Mouse (Mus musculus): ENCODE data around the gene Fam178b.
"Not testable (repeated sequence)": the region's sequence is repeated elsewhere in the genome, so short reads cannot be mapped to it uniquely, and the experiment has no call there.

The Fam178b gene

GRCm38 (mm10) chr1:36540132-36540531 lies 142.9 kb downstream of the Fam178b start:
- DNase-seq = no peak

DNA sequence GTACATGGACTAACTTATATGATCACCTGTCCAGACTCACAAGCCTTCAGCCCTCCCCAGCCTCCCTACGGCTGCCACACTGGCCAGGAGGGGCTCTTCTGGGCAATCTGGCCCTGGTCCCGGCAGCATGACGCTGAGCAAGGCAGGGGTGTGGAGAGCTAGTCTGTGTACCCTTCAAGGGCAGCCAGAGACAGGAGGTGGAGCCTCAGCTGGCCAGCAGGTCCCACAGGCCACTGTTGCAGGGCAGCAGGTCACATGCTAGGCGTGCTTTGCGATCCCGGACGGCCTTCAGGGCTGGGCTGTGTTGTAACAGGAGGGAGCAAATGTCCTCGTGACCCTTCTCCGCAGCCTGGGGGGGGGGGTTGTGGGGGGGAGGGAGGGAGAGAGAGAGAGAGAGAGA lies 143.8 kb downstream of the Fam178b start, which contains the start of gene Gm42417:
Gm42417 (minus strand) TSS at position 244 of the 400 bp plus-strand sequence.
- peak; percentile 45 for DNase-seq

- no peak for DNase-seq
Observed at GRCm38 (mm10) chr1:36538727-36539126, 144.3 kb downstream of the Fam178b start.

DNA sequence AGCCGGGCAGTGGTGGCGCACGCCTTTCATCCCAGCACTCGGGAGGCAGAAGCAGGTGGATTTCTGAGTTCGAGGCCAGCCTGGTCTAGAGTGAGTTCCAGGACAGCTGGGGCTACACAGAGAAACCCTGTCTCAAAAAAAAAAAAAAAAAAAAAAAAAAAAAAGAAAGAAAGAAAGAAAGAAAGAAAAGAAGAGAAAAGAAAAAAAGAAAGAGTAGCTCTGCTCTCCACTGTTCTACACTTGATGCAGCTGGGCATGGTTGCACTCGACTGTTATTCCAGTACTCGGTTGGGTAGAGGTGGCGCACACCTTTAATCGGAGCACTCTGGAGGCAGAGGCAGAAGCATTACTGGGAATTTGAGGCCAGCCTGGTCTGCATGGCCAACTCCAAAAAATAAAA lies 146.2 kb downstream of the Fam178b start, which contains the start of gene Ankrd23:
Ankrd23 (minus strand) TSS at position 101 of the 400 bp plus-strand sequence.
- not testable (repeated sequence) for DNase-seq

GRCm38 (mm10) chr1:36536397-36536728 lies 146.6 kb downstream of the Fam178b start:
- DNase-seq = no peak

DNA sequence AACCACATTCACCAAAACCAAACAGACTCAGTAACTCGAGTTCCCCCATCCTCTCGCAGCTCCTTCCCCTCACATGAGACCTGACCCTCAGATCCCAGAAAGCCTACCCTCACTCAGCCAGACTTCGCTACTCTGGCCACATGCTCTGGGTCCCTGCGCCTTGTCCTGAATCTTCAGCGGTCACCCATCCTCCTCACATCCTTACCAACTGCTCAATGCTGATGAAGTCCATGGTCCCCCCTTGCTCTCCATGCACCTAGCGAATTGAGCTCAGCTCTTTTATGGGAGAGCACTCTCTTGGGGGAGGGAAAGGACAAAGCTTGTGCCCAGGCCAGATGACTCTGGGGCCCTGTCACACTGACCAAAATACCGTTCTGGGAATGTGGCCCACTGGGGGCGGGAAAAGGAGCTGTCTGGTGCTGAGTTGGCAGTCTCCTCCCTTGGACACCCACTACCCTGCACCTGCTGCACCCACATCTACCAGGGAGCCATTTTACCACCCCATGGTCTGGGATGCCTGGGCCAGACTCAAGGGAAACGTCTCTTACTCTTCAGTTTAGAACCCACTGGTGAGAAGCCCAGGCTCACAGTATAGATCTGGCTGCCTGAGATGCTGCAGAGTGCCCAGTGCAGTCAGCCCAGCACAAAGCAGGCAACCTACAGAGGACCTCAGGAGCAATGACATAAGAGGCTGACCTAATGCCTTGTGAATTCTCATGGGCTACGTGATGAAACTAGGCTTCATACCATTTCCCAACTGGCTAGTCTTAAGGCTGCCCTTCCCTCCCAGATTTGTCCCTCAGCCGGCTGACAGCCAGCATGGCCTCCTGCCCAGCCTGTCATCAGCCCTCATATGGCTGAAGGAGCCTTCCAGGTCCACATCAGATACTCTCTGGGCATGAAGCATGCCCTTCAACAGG lies 147.2 kb downstream of the Fam178b start:
- peak; percentile 78 for DNase-seq

DNA sequence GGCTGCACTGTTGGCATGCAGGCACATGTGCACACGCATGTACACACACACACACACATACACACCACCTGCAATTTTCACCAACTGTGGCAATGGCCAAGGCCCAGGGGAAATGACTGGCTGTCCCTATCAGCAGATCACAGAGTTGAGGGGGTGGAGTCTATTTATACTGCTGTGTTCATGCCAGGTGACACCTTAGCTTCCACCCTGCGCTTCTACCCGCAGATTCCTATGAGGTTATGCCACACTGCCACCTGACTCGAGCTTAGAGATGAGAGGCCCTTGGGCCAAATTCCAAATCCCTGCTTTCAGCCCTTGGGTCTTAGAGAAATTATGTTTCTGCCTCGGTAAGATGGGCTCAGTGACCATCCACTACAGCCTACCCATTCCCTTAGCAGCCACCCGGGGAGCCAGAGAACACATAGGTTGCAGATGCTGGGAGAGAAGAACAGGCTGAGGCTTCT lies 148.4 kb downstream of the Fam178b start:
- DNase-seq = no peak

- DNase-seq = no peak
Observed at GRCm38 (mm10) chr1:36533546-36533945, 149.4 kb downstream of the Fam178b start.

GRCm38 (mm10) chr1:36531461-36531860 lies 151.5 kb downstream of the Fam178b start:
- no peak for DNase-seq

- DNase-seq = no peak
Observed at GRCm38 (mm10) chr1:36530962-36531361, 152.0 kb downstream of the Fam178b start.

DNA sequence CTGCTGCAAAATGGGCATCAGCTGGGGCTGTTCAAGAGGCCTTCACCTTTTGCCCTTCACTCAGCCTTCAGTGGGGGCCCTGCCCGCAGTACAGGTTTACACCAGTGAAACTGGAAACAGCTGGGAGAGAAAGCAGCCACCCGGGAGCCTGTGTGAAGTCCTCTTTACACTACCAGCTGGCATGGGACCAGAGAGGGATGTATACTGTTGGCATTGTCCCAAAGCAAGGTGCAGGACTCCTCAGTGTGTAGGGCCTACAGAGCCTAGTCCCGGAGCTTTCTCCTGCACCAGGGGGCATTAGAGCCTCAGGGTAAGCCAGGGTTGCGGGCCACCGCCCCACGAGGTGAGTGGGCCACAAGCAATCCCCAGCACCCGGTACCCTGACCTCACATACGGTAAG lies 152.5 kb downstream of the Fam178b start:
- no peak for DNase-seq

DNA sequence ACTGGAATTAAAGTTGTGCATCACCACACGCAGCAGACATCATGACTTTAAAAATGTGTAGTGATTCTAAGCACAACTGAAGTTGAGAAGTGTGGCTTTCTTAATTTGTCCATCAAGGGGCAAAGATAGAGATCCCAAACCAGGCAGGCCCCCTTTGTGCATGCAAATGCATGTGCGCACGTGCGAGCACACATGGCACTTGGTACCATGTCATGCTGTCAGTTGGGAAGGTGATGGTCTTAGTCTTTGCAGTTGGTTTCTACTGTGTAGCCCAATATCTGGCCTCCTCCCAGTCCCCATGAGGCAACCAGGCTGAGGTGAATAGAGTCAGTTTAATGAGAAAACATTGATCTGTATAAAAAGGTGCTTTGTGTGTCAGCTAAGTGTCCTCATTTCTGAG lies 153.1 kb downstream of the Fam178b start:
- no peak for DNase-seq

GRCm38 (mm10) chr1:36529274-36529673 lies 153.7 kb downstream of the Fam178b start:
- no peak for DNase-seq

GRCm38 (mm10) chr1:36528351-36528750 lies 154.6 kb downstream of the Fam178b start:
- no peak for DNase-seq

- no peak for DNase-seq
Observed at GRCm38 (mm10) chr1:36526903-36527302, 156.1 kb downstream of the Fam178b start.

DNA sequence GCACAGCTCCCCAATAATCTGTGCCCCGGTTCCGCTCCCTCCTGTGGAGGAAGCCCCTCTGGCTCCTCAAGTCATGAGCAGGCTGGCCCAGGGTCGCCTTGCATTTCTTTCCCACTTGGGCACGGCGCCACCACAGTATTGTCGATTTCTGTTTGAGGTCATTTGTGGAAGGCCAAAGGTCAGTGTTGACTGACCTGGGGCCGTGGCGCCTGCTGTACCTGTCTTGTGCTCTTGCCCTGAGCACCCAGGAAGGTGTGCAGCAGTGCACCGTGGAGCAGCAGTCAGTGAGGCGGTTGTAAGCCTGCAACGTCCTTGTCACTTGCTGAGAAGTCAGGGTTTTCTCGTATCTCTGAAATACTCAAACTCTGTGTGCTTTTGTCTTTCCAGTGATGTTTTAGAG lies 157.2 kb downstream of the Fam178b start:
- no peak for DNase-seq

- DNase-seq = no peak
Observed at GRCm38 (mm10) chr1:36524058-36524457, 158.9 kb downstream of the Fam178b start.

DNA sequence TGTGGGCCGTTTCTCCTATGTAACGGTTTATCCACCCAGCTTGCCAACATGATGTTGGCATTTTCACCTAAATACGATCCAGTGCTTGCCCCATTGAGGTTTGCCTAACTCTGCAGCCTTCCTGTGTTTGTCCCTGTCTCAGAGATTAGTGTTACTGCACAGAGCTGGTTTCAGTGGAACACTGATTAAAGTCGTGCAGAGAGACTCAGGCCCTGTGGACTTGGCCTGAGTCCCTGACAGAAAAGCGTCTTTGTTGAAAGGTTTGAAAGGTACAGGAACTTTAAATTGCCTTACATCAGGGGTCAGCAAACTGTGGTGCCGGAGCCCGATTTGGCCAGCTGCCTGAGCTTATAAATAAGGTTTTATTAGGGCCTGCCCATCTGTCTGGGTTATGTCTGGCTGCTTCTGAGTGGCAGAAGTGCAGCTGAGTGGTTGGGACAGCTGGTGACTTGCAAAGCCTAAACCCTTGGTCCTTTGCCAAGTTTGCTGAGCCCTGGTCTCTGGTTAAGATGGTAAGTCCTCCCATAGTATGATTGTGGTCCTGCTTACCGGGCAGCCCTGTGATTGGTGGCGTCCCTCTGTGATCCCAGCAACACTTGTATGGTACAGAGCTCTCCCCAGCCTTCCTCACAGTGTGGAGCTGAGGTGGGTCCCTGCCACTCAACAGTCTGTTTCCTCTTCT lies 159.5 kb downstream of the Fam178b start:
- DNase-seq = no peak

- DNase-seq = no peak
Observed at GRCm38 (mm10) chr1:36522210-36522609, 160.8 kb downstream of the Fam178b start.

DNA sequence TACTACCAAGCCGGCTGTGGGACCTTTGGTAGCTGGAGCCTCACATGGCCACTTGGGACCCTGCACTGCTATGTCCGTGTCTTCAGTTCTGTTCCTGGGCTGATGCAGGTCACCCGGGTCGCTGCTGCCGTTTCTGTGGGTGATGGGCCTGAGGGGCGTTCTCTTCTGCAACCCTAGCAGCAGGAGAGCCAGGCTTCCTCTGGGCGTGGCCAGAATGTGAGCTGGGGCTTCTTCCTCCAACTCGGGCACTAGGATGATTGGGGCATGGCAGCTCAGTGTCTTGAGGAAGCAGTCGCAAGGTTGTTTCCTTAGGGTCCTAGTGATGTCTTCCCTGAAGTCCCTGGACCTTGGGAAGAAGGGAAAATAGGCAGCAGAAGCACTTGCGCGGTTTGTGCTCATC lies 163.4 kb downstream of the Fam178b start:
- no peak for DNase-seq

DNA sequence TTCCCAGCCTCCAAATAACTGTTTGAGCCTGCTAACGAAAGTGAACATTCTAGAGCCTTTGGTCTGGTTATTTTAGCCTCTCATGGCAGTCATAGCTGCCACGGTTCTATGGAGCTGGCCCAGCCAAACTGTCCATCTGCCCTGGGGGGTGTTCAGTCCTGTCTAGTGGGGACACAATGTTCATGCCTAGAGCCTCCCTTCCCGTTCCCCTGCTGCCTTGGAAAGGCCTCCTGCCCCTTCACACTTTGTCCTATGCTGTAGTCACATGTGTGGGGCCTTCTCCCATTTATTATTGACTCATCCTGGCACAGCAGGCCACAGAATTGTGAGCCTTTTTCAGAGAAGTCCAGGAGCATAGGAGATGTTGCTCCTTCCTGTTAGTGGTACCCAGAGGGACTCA lies 164.7 kb downstream of the Fam178b start:
- DNase-seq = no peak

DNA sequence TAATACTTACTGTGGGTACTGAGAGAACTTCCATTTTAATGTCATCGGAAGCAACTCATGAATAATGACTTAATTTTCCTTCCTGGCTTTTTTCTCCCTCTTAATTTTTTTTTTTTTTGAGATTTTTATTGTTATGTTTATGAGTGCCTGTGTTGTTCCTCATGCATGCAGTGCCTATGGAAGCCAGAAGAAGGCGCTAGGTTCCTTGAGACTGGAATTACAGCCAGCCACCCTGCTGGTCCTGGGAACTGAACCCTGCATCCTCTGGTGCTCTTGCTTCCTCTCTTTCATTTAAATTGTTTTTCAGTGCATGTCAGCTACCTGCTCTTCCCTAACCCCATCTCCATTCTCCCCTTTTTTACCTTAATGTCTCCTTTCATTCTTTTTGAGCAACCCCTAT lies 169.3 kb downstream of the Fam178b start:
- no peak for DNase-seq

DNA sequence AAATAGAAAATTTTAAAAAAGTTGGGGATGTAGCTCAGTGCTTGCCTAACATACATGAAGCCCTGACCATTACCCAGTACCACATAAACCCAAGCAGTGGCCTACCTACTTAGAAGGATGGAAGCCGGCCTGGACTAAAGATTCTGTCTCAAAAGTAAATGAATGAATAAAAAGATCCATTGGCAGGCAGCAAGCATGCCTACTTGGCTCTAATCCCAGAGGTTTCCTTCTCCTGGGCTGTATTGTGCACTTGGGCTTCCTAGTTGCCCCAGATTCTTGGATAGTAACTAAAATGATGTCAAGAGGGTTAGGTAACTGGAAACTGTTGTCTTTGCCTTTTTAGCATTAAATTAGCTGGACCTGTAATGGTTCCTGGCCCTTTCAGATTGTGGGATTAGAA lies 169.7 kb downstream of the Fam178b start:
- no peak for DNase-seq

DNA sequence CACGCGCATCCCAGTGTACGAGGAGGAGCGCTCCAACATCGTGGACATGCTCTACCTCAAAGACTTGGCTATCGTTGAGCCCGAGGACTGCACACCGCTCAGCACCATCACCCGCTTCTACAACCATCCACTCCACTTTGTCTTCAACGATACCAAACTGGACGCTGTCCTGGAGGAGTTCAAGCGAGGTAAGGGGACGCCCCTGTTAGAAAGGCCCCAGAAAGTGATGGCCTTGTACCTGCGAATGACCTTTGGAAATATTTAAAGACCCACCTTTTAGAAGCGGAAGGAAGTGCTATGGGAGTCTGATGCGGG lies 170.1 kb downstream of the Fam178b start:
- no peak for DNase-seq

All from cerebellum, adult 9-11 months (tissue).